Mouse (Mus musculus): ENCODE data around the gene Prph2.

The Prph2 gene

DNA sequence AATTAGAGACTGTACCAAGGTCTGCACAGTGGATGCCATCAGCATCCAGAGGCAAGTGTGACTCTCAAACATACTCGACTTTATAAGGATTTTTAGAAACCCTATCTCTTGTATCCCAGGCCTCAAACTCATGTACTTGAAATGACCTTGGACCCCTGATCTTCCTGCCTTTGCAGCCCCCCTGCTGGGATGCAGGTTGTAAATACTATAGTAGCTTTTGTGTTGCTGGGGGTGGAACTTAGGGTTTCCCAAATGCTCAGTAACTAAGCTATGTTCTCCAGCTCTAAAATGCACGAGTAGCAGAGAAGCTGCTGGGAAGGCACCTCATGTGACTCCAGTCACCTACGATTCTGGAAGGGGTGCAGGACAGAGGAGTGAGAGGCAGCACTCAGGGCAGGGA is 16.7 kb downstream of the Prph2 start:
- TF ChIP-seq GATA4 (IDR thresholded peaks at IDR 0.05; ENCODE audit: insufficient replicate concordance, low read length): no peak

DNA sequence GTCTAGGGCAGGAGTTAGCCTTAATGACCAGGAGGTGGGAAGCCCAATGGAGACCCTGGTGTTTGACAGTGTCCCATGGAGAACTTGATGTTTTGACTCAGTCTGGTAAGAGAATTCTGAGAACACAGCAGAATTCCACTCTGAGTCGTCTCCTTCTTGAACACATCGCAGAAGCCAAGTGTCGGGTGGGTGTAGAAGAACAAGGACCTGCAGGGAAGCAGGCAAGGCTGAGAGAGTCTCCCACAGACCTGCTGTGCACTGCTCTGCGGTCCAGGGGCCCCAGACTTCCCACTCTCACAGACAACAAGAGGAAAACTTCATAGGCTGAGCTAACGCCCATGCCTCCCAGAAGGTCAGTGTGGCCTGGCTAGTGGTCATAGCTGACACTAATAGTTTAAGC is 17.5 kb downstream of the Prph2 start:
- TF ChIP-seq GATA4 (IDR thresholded peaks at IDR 0.05; ENCODE audit: insufficient replicate concordance, low read length): no peak

DNA sequence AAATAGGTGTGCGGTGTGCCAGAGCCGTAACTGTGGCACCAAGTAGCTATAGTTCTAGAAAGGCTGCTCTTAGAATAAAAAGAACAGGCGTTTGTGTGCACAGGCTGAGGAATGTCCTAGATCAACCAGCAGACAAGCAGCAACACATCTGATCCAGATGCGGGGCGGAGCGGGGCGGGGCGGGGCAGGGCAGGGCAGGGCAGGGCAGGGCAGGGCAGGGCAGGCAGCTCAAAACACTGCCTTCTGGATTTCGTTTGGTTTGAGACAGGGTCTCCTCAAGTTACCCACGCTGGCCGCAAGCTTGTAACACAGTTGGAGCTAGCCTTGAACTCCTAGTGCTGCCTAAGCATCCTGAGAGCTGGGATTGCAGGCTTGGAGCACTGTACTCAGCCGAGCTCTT is 19.0 kb downstream of the Prph2 start:
- no peak for TF ChIP-seq GATA4 (IDR thresholded peaks at IDR 0.05; ENCODE audit: insufficient replicate concordance, low read length)

DNA sequence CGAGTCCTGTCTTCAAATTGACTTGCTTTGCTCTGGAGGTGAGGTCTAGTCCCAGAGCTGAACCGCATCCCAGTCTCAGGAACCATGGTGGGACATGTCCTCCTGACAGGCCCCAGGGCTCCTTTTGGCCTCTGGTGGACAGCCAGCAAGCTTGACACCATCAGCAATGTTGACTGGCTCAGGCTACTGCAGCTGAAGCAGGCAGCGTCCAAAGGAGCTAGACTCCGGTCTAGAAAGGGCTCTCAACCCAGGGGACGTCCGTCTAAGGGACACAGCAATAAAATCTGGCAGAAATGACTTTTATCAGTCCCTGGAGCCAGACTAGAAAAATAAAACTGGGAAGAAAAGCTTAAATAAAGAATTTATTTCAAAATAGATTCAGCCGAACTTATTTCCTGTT is 19.6 kb downstream of the Prph2 start:
- no peak for TF ChIP-seq GATA4 (IDR thresholded peaks at IDR 0.05; ENCODE audit: insufficient replicate concordance, low read length)

DNA sequence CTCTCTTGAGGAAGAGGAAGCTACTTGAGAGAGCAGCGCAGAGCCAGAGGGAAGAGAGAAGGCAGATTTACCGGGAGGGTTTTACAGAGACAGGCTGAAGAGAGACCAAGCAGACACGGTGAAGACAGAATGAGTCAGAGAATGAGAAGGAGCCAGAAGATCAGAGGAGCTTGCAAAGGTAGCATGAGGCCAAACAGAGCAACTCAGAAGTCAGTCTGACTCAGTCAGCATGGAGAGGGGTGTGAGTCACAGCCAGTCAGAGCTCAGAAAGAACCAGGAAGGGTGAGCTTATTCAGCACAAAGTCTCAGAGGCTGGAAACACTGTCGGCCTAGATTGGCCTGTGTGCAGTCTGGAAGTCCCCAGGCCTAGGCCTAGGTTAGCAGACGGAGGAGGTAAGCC is 22.7 kb downstream of the Prph2 start:
- TF ChIP-seq GATA4 (IDR thresholded peaks at IDR 0.05; ENCODE audit: insufficient replicate concordance, low read length): no peak

DNA sequence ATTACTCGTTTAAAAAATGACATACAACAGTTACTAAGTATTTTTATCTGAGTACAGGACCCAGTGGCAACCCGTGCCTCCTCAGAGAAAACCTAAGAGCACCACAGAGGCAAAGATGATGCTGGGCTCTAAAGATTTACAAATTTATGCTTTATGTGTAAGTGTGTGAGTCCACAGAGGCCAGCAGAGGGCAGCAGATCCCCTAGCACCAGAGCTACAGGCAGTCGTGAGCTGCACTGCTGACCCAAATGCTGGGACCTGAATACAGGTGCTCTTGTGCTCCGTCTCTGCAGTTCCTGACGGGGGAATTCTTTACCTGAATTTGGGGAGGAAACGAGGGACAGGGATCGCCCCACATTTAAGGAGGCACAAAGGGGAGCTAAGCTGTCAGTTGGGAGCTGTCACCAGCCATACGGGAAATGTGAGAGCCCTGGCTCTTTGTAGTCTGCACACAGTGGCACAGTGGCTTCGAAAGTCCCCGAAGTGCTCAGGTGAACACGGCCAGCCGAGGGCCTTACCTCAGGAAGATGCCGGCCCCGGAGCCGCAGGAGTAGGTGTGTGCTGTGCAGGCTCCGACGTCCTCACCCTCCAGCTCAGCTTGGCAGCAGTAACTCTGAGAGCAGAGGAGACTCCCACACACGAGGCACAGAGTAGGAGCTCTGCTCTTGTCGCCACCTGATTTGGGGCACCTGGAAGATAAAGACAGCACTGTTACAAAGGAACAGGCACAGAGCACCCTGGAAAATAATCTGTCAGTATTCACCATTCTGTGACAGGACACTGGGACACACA is 23.5 kb downstream of the Prph2 start:
- no peak for TF ChIP-seq GATA4 (IDR thresholded peaks at IDR 0.05; ENCODE audit: insufficient replicate concordance, low read length)

DNA sequence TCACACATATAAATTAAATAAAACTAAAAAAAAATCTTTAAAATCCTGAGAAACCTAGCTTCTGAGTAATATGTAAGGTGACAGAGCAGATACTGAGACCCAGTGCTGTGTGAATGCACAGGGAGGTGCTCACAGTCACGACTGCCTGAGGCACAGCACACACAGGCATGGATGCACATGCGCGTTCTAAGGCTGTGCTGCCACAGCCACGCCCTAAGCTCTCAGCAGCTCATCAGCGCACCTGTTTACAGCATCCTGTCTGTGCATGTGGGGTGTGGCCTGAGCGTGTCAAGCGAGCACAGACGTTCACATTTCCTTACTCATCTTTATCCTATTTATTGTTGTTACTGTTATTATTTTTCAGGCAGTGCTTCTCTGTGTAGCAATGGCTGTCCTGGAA is 30.2 kb downstream of the Prph2 start:
- TF ChIP-seq GATA4 (IDR thresholded peaks at IDR 0.05; ENCODE audit: insufficient replicate concordance, low read length): no peak

DNA sequence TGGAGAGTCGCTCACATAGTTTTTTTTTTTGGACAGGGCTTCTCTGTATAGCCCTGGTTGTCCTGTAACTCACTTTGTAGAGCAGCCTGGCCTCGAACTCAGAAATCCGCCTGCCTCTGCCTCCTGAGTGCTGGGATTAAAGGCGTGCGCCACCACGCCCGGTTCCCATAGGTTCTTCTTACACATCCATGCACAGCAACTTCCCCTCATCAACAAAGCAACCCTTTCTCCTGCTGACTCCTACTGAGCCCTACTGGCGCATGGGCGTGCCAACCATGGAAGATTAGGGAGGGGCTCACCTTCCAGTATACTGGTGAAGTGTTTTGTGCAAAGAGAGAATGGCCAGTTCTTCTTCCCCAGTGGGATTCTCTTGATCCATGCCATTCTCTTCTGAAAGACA is 32.2 kb downstream of the Prph2 start:
- TF ChIP-seq GATA4 (IDR thresholded peaks at IDR 0.05; ENCODE audit: insufficient replicate concordance, low read length): no peak

DNA sequence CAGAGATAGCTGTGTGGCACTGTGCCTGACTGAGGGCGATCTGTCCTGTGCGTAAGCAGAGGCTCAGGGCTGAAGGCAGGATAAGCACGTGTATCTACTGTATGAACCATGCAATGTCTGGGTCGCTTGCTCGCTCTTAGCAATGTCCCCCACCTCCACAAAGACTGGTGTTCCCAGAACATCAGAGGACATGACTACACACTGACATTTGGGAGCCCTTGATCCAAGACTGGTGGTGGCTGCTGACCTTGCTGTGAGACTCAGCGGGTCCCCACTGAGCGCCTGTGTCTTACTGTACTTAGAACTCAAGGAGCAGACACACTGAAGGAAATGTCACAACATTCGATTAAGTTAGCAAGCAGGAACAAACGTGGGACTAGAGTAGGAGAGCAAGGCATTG is 36.0 kb downstream of the Prph2 start:
- no peak for TF ChIP-seq GATA4 (IDR thresholded peaks at IDR 0.05; ENCODE audit: insufficient replicate concordance, low read length)

DNA sequence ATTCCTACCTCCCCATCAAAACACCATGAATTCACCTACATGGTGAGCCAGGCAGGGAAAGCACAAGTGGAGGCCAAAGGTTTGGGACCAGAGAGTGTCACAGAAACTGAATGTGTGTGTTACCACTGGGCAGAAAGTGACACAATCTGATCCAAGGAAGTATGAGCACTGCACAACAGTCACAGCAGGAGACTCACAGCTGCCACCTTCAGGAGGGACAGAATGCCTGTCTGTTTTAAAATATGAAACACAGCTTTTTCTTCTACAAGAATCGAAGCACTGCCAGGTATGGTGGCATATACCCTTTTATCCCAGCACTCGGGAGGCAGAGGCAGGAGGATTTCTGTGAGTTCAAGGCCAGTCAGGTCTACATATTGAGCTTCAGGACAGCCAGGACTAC is 47.8 kb downstream of the Prph2 start:
- TF ChIP-seq GATA4 (IDR thresholded peaks at IDR 0.05; ENCODE audit: insufficient replicate concordance, low read length): no peak

DNA sequence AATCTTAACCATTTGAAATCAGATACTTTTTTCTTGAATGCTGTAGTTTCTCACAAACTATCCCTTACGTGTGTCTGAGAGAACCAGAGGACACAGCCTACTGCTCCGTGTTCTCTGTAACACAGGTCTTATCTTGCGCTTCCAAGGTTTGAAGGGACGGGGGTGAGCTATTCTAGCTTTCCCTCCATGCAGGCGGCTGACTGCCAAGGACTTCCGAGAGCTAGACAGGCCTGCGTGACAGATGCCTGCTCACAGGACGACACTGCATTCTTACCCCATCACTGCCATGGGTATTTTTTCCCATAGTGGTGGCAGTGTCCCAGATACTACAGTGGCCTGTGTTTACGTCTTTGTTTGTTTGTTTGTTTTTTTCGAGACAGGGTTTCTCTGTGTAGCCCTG is 50.0 kb downstream of the Prph2 start:
- no peak for TF ChIP-seq GATA4 (IDR thresholded peaks at IDR 0.05; ENCODE audit: insufficient replicate concordance, low read length)

DNA sequence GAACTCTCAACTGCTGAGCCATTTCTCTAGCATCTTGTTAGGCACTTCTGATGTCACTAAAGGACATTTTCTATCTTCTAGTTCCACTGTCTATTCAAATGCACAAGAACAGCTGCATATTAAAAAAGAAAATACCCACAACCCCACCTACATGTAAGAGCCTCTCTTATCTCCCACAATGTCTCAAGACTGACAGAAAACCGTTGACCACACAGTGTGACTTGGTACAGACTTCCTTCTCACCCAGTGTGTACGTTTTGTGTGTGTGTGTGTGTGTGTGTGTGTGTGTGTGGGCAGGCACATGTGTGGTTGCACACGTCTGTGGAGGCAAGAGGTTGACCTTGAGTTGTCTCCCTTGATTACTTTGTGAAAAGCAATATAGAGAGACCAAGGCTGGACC is 51.9 kb downstream of the Prph2 start:
- TF ChIP-seq GATA4 (IDR thresholded peaks at IDR 0.05; ENCODE audit: insufficient replicate concordance, low read length): no peak

DNA sequence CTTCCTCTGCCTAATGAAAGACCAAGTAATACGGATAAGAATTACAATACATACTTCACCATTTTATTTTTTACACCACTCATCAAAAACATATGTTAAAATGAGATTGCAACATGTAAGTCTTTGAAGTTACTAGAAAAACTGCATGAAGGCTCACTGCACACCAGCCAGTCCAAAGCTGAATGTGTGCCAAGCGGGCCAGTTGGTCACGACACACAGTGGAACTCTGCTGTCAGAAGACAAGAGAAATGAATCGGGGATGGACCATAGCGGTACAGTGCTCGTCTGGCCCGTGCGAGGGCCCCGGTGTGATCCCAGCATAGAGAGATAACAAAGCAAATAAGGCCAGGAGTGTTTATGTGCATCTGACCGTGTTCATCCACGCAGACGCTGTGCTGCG is 52.9 kb downstream of the Prph2 start:
- no peak for TF ChIP-seq GATA4 (IDR thresholded peaks at IDR 0.05; ENCODE audit: insufficient replicate concordance, low read length)

DNA sequence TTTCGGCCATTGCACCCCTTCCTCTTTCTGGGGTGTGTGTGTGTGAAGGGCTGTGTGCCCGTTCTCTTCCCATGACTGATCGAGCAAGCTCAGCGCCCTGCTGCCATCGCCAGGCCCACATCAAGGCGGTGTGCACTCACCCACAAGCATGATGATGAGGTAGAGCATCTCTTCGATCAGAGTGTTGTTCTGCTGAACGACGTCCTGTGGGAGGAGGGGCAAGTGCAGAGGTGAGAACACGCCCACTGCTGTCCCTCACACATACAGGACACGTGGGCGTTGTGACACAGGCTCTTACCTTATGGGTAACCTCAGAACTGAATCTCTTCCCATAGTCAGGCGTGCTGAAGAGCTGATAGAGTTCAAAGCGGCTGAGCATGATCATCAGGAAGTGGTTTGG is 56.6 kb downstream of the Prph2 start:
- TF ChIP-seq GATA4 (IDR thresholded peaks at IDR 0.05; ENCODE audit: insufficient replicate concordance, low read length): no peak

DNA sequence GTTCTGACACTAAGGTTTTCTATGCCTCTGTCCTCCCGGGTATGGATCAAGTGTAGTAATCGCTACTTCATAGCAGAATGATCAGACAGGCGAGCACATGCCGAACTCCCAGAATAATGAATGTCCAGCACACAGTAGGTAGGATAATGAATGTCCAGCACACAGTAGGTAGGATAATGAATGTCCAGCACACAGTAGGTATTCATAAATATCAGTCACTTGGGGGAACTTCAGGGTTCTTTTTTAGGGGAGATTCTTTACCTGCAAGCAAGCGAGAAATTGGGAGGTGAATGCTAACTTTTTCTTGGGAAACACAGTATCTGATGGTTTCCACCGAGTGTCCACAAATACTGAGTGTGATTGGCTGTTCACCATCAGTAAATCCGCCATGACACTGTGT is 62.3 kb downstream of the Prph2 start:
- no peak for TF ChIP-seq GATA4 (IDR thresholded peaks at IDR 0.05; ENCODE audit: insufficient replicate concordance, low read length)

Measured in liver, adult (tissue).